In the genomic region with DNA sequence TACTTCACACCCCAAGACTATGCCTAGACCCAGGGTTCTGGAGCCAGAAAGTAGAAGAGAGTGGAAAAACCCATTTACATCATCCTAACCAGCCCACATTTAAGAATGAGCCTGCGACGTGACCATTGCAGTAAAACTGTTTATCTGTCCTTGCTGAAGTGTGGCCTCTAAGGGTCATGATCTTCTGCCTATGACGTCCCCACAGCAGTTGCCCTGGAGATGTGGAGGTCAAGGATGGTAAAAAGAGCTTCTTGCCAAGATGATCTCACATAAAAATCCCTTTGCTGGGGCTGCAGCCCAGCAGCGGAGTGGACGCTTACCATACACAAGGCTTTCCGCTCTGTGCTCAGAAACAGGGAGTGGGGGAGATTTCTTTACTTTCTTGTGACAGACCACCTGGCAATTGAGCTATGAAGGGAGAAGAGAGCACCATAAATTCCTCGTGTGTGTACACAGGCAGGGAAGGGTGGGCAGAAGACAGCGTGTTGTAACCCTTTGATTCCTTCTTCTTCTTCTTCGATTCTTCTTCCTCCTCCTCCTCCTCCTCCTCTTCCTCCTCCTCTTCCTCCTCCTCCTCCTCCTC, we compare ENCODE assay signal across 9 mouse cellular contexts.
DNase-seq lines count a peak whose midpoint lies in the region; ATAC-seq and TF ChIP-seq lines count a peak whose summit lies in the region.
"Had no signal": no experiment of that assay in that cellular context is flagged by ENCODE, and none has a peak within 500 bp of the region (broad histone marks: within the 10 kb centered on the region; RNA-seq: fewer than 3 reads in every experiment).

No protein-coding gene starts in this region.

- H3K27me3 ChIP-seq in heart, adult 2 months (ENCODE audit: control insufficient read depth, insufficient read depth, low read length), result no peaks in the 10 kb centered on the region
- H3K27me3 ChIP-seq in lung, embryonic 14.5 days (ENCODE audit: insufficient read depth, low read length), result no peaks in the 10 kb centered on the region
- H3K27me3 ChIP-seq in embryonic facial prominence, embryonic 14.5 days (replicated peaks; ENCODE audit: control insufficient read depth, insufficient read depth, low read length), result no peaks in the 10 kb centered on the region
- no peaks in the 10 kb centered on the region for H3K27me3 ChIP-seq in stomach, embryonic 14.5 days (ENCODE audit: control insufficient read depth, insufficient read depth, low read length)

- intact Hi-C loops in heart, adult 2 months (cut with DNase I), result loop anchor here (10.0 kb wide), 1 partner anchor 609 kb away; no protein-coding TSS in a partner anchor

- H3K27ac ChIP-seq in heart, adult 2 months, result no peak overlapping the region
- H3K27ac ChIP-seq in lung, embryonic 14.5 days (ENCODE audit: low read depth), result peak overlapping the region; percentile 2; the same call in 1 of the 2 replicates
- H3K27ac ChIP-seq in embryonic facial prominence, embryonic 14.5 days (replicated peaks; ENCODE audit: low read depth, low read length), result 0 out of 2 replicates have a peak overlapping the region, but pooled peaks have one; percentile 7
- peak overlapping the region; percentile 49; the same call in 1 of the 2 replicates for H3K27ac ChIP-seq in stomach, embryonic 14.5 days (ENCODE audit: low read length)

- H3K4me2 ChIP-seq in lung, embryonic 14.5 days, result no peak overlapping the region
- H3K4me2 ChIP-seq in embryonic facial prominence, embryonic 14.5 days (ENCODE audit: low read depth, low read length), result no peak overlapping the region
- no peak overlapping the region for H3K4me2 ChIP-seq in stomach, embryonic 14.5 days (replicated peaks; ENCODE audit: low read depth, low read length)

- H3K9me3 ChIP-seq in lung, embryonic 14.5 days (ENCODE audit: low read depth, low read length), result no peaks in the 10 kb centered on the region
- no peaks in the 10 kb centered on the region for H3K9me3 ChIP-seq in embryonic facial prominence, embryonic 14.5 days (ENCODE audit: control insufficient read depth, low read length)
- H3K9me3 ChIP-seq in stomach, embryonic 14.5 days (ENCODE audit: control insufficient read depth, low read depth, low read length), result no peaks in the 10 kb centered on the region

- no peak for TF ChIP-seq POLR2A in heart, adult 2 months (IDR thresholded peaks at IDR 0.05; ENCODE audit: insufficient read depth, low read depth, low read length)

- peaks cover 3% of the 10 kb centered on the region; the same call in 1 of the 2 replicates for H3K36me3 ChIP-seq in heart, adult 2 months (ENCODE audit: control insufficient read depth, insufficient read depth, low read length)
- no peaks in the 10 kb centered on the region for H3K36me3 ChIP-seq in lung, embryonic 14.5 days (ENCODE audit: insufficient read depth)
- no peaks in the 10 kb centered on the region for H3K36me3 ChIP-seq in embryonic facial prominence, embryonic 14.5 days (ENCODE audit: control insufficient read depth, insufficient read depth, low read length)
- H3K36me3 ChIP-seq in stomach, embryonic 14.5 days (ENCODE audit: control insufficient read depth, insufficient read depth, low read length), result no peaks in the 10 kb centered on the region

- 78% methylated on average over 9 of the region's 9 CpGs for WGBS in heart, adult 2 months
- 50% methylated on average over 9 of the region's 9 CpGs for WGBS in lung, embryonic 14.5 days
- WGBS in embryonic facial prominence, embryonic 14.5 days, result 67% methylated on average over 9 of the region's 9 CpGs
- WGBS in stomach, embryonic 14.5 days, result 33% methylated on average over 9 of the region's 9 CpGs

- peaks cover 19% of the 10 kb centered on the region for H3K4me1 ChIP-seq in heart, adult 2 months (ENCODE audit: control insufficient read depth, insufficient read depth, low read length)
- peaks cover 33% of the 10 kb centered on the region for H3K4me1 ChIP-seq in lung, embryonic 14.5 days (ENCODE audit: insufficient read depth)
- H3K4me1 ChIP-seq in embryonic facial prominence, embryonic 14.5 days (ENCODE audit: control insufficient read depth, insufficient read depth, low read length), result peaks cover 35% of the 10 kb centered on the region
- peaks cover 29% of the 10 kb centered on the region for H3K4me1 ChIP-seq in stomach, embryonic 14.5 days (ENCODE audit: control insufficient read depth, insufficient read depth, low read length)

- H3K4me3 ChIP-seq in heart, adult 2 months, result no peak overlapping the region
- H3K4me3 ChIP-seq in lung, embryonic 14.5 days (ENCODE audit: low read depth, low read length), result no peak overlapping the region
- H3K4me3 ChIP-seq in embryonic facial prominence, embryonic 14.5 days (ENCODE audit: low read depth, low read length), result no peak overlapping the region
- no peak overlapping the region for H3K4me3 ChIP-seq in stomach, embryonic 14.5 days (ENCODE audit: low read depth, low read length)

- peak; percentile 32 to 42 for DNase-seq in heart, adult 2 months
- no peak for DNase-seq in heart, postnatal 4 days
- DNase-seq in lung, embryonic 14.5 days, result no peak
- DNase-seq in lung, adult 18-20 months, result no peak
- no peak for DNase-seq in embryonic facial prominence, embryonic 14.5 days (ENCODE audit: low spot score)
- DNase-seq: layer of hippocampus, adult 9-11 months; liver, postnatal 0 days had no signal

- TF ChIP-seq EP300 in heart, adult 2 months (IDR thresholded peaks at IDR 0.05; ENCODE audit: insufficient read depth, low read depth, low read length), result no peak

- H3K9ac ChIP-seq in heart, adult 2 months (ENCODE audit: low read depth, low read length), result no peak overlapping the region
- H3K9ac ChIP-seq in lung, embryonic 14.5 days, result no peak overlapping the region
- no peak overlapping the region for H3K9ac ChIP-seq in embryonic facial prominence, embryonic 14.5 days (ENCODE audit: low read depth, low read length)
- no peak overlapping the region for H3K9ac ChIP-seq in stomach, embryonic 14.5 days (replicated peaks; ENCODE audit: low read depth, low read length)
- H3K9ac ChIP-seq: liver, postnatal 0 days had no signal

- H3K79me2 ChIP-seq in heart, adult 2 months (replicated peaks; ENCODE audit: control insufficient read depth, insufficient read depth, low read length), result no peaks in the 10 kb centered on the region

- ATAC-seq in lung, embryonic 14.5 days (ENCODE audit: insufficient read depth), result no peak
- ATAC-seq in embryonic facial prominence, embryonic 14.5 days (ENCODE audit: low read depth), result no peak
- ATAC-seq in stomach, embryonic 14.5 days (ENCODE audit: insufficient number of reproducible peaks, insufficient read depth, low FRiP score, low read depth), result no peak
- no peak for ATAC-seq in activated CD4-positive, CD25-positive, alpha-beta regulatory T cell, adult 4 months
- ATAC-seq: liver, postnatal 0 days had no signal

- TF ChIP-seq CTCF in heart, adult 2 months (IDR thresholded peaks at IDR 0.05), result no peak
- no peak for TF ChIP-seq CTCF in lung, embryonic 14.5 days (IDR thresholded peaks at IDR 0.05; ENCODE audit: low read depth)

Comparison
In these comparisons a context has a peak if more than half of its experiments do, and no peak if none do; other contexts are left out.
1. DNase-seq: peak in heart, adult 2 months (2 of 2); none in heart, postnatal 4 days (single experiment), lung, embryonic 14.5 days (single experiment), lung, adult 18-20 months (0 of 2) and embryonic facial prominence, embryonic 14.5 days (single experiment).